Mouse (Mus musculus): ENCODE data around the gene Pagr1b. TPM values are rescaled to one million over a fixed set of nuclear protein-coding genes. Genes with fewer than 3 reads are reported as not detected.

The Pagr1b gene
- total and polyA plus RNA-seq, 3 experiments, result 0.30 to 6.6 TPM; not detected in 1

GRCm38 (mm10) chr7:126984667-126985444 lies 31.4 kb downstream of the Pagr1b start:
- H3K4me2 ChIP-seq (ENCODE audit: insufficient read depth, low read depth, poor library complexity, severe bottlenecking), result no peak overlapping the region
- no peaks in the 10 kb centered on the region for H3K79me2 ChIP-seq (replicated peaks; ENCODE audit: control insufficient read depth, extremely low read depth, insufficient read depth, poor library complexity, severe bottlenecking)
- no peaks in the 10 kb centered on the region for H3K9me3 ChIP-seq (replicated peaks; ENCODE audit: low read length)
- H3K36me3 ChIP-seq (replicated peaks in 1 of 2; ENCODE audit: control insufficient read depth in 1 of 2, insufficient read depth in 1 of 2, low read length in 1 of 2), result peaks cover 33 to 92% of the 10 kb centered on the region in 2 experiments
- DNase-seq (ENCODE audit: extremely low read depth), result no peak
- in situ Hi-C loops (cut with MboI; ENCODE audit: low pct_ligation_motif_present, low pct_unique_long_range_greater_than_20kb, low sequenced_read_pairs) (loop anchor here (5.0 to 25.0 kb wide), 2 partner anchors 38 to 802 kb away; partner anchors contain the start of genes Asphd1, Gm49388 and Setd1a), dilution Hi-C loops (cut with MboI; ENCODE audit: extremely low pct_ligation_motif_present, extremely low pct_unique_long_range_greater_than_20kb, low sequenced_read_pairs) (no loop called here)
- peaks cover under 1 to 3% of the 10 kb centered on the region in 2 experiments; a peak in 3 of 4 replicates for H3K4me1 ChIP-seq (ENCODE audit: control insufficient read depth in 1 of 2, insufficient read depth in 2 of 2)
- H3K27ac ChIP-seq (ENCODE audit: insufficient read depth, low read depth), result no peak overlapping the region
- H3K4me3 ChIP-seq (replicated peaks in 1 of 3; ENCODE audit: low read depth in 2 of 3, low read length in 2 of 3, poor library complexity in 1 of 3), result no peak overlapping the region
- no peak overlapping the region for H3K9ac ChIP-seq (ENCODE audit: insufficient read depth, low read depth)
- TF ChIP-seq PAX5 (IDR thresholded peaks at IDR 0.05; ENCODE audit: low read length) (no peak), ZKSCAN1 (IDR thresholded peaks at IDR 0.05; ENCODE audit: borderline replicate concordance, low read depth, low read length) (no peak), MXI1 (IDR thresholded peaks at IDR 0.05; ENCODE audit: low read depth, low read length) (no peak), TCF12 (IDR thresholded peaks at IDR 0.05; ENCODE audit: low read depth, low read length) (no peak), E2F4 (IDR thresholded peaks at IDR 0.05; ENCODE audit: insufficient replicate concordance, low read depth, low read length) (no peak), MEF2A (IDR thresholded peaks at IDR 0.05; ENCODE audit: borderline replicate concordance, low read depth, low read length) (no peak), MAZ (IDR thresholded peaks at IDR 0.05; ENCODE audit: low read depth, low read length) (no peak), POLR2A (IDR thresholded peaks at IDR 0.05; ENCODE audit: low read depth, low read length) (no peak), JUN (IDR thresholded peaks at IDR 0.05; ENCODE audit: insufficient read depth, low read depth, low read length) (no peak), GABPA (IDR thresholded peaks at IDR 0.05; ENCODE audit: insufficient replicate concordance, low read depth, low read length) (no peak), IRF4 (IDR thresholded peaks at IDR 0.05; ENCODE audit: low read depth, low read length) (no peak), ZNF384 (IDR thresholded peaks at IDR 0.05; ENCODE audit: low read depth, low read length) (no peak), TBP (conservative IDR thresholded peaks at IDR 0.05; ENCODE audit: low read depth, low read length) (no peak)
- H3K27me3 ChIP-seq (replicated peaks), result no peaks in the 10 kb centered on the region

- Histone ChIP-seq H3K4me3 (replicated peaks in 1 of 3; ENCODE audit: low read depth in 2 of 3, low read length in 2 of 3, poor library complexity in 1 of 3) (no peak overlapping the region), H3K9me3 (replicated peaks; ENCODE audit: low read length) (no peaks in the 10 kb centered on the region), H3K27me3 (replicated peaks) (no peaks in the 10 kb centered on the region), H3K4me1 (ENCODE audit: control insufficient read depth in 1 of 2, insufficient read depth in 2 of 2) (peaks cover 9 to 18% of the 10 kb centered on the region in 2 experiments), H3K4me2 (ENCODE audit: insufficient read depth, low read depth, poor library complexity, severe bottlenecking) (no peak overlapping the region), H3K27ac (ENCODE audit: insufficient read depth, low read depth) (no peak overlapping the region), H3K9ac (ENCODE audit: insufficient read depth, low read depth) (no peak overlapping the region), H3K36me3 (replicated peaks in 1 of 2; ENCODE audit: control insufficient read depth in 1 of 2, insufficient read depth in 1 of 2, low read length in 1 of 2) (peaks cover 37 to 92% of the 10 kb centered on the region in 2 experiments), H3K79me2 (replicated peaks; ENCODE audit: control insufficient read depth, extremely low read depth, insufficient read depth, poor library complexity, severe bottlenecking) (no peaks in the 10 kb centered on the region)
- DNase-seq (ENCODE audit: extremely low read depth), result no peak
- in situ Hi-C loops (cut with MboI; ENCODE audit: low pct_ligation_motif_present, low pct_unique_long_range_greater_than_20kb, low sequenced_read_pairs) (loop anchor here (5.0 to 25.0 kb wide), 2 partner anchors 36 to 804 kb away; partner anchors contain the start of genes Asphd1, Gm49388 and Setd1a), dilution Hi-C loops (cut with MboI; ENCODE audit: extremely low pct_ligation_motif_present, extremely low pct_unique_long_range_greater_than_20kb, low sequenced_read_pairs) (no loop called here)
- TF ChIP-seq JUN (IDR thresholded peaks at IDR 0.05; ENCODE audit: insufficient read depth, low read depth, low read length) (no peak), ZKSCAN1 (IDR thresholded peaks at IDR 0.05; ENCODE audit: borderline replicate concordance, low read depth, low read length) (no peak), JUND (conservative IDR thresholded peaks at IDR 0.05; ENCODE audit: low read depth, low read length) (no peak), E2F4 (IDR thresholded peaks at IDR 0.05; ENCODE audit: insufficient replicate concordance, low read depth, low read length) (no peak), KAT2A (IDR thresholded peaks at IDR 0.05; ENCODE audit: insufficient replicate concordance, low read length) (no peak), MXI1 (IDR thresholded peaks at IDR 0.05; ENCODE audit: low read depth, low read length) (no peak), ELF1 (IDR thresholded peaks at IDR 0.05; ENCODE audit: low read depth, low read length) (no peak), PAX5 (IDR thresholded peaks at IDR 0.05; ENCODE audit: low read length) (no peak)
Measured at GRCm38 (mm10) chr7:126983113-126983512, 33.2 kb downstream of the Pagr1b start.

Measured in CH12.LX (cell line).